13 mouse cellular contexts compared by ENCODE assay signal in genomic region chr1:165042105-165042504, GRCm38 (mm10).
DNase-seq lines count a peak whose midpoint lies in the region; ATAC-seq and TF ChIP-seq lines count a peak whose summit lies in the region.
"Had no signal": no experiment of that assay in that cellular context is flagged by ENCODE, and none has a peak within 500 bp of the region (broad histone marks: within the 10 kb centered on the region; RNA-seq: fewer than 3 reads in every experiment).

No protein-coding gene starts in this region.

- no peaks in the 10 kb centered on the region for H3K36me3 ChIP-seq in forebrain, embryonic 12.5 days (replicated peaks)
- H3K36me3 ChIP-seq in forebrain, embryonic 10.5 days (replicated peaks) = no peaks in the 10 kb centered on the region
- H3K36me3 ChIP-seq: limb, embryonic 13.5 days had no signal

- H3K27ac ChIP-seq in forebrain, embryonic 12.5 days = no peak overlapping the region
- no peak overlapping the region for H3K27ac ChIP-seq in forebrain, embryonic 10.5 days
- H3K27ac ChIP-seq in olfactory bulb, adult 2 months (ENCODE audit: insufficient read depth, low read depth, low read length) = peak overlapping the region; percentile 92
- H3K27ac ChIP-seq: limb, embryonic 13.5 days; stomach, postnatal 0 days had no signal

- H3K4me2 ChIP-seq in forebrain, embryonic 12.5 days = no peak overlapping the region
- H3K4me2 ChIP-seq: limb, embryonic 13.5 days had no signal

- no peak for TF ChIP-seq CTCF in olfactory bulb, adult 2 months (IDR thresholded peaks at IDR 0.05; ENCODE audit: insufficient read depth, low read depth, low read length)

- no peak overlapping the region for H3K9ac ChIP-seq in forebrain, embryonic 12.5 days
- H3K9ac ChIP-seq: limb, embryonic 13.5 days had no signal

- H3K4me3 ChIP-seq in forebrain, embryonic 12.5 days (replicated peaks) = no peak overlapping the region
- H3K4me3 ChIP-seq in forebrain, embryonic 10.5 days = no peak overlapping the region
- H3K4me3 ChIP-seq in olfactory bulb, adult 2 months (ENCODE audit: insufficient read depth, low read depth, low read length) = no peak overlapping the region
- H3K4me3 ChIP-seq: limb, embryonic 13.5 days had no signal

- H3K9me3 ChIP-seq in forebrain, embryonic 12.5 days = no peaks in the 10 kb centered on the region
- H3K9me3 ChIP-seq in forebrain, embryonic 10.5 days = no peaks in the 10 kb centered on the region
- H3K9me3 ChIP-seq: limb, embryonic 13.5 days had no signal

- intact Hi-C loops in left cerebral cortex, postnatal 4 days (cut with DNase I) = no loop called here
- intact Hi-C loops in left cerebral cortex, postnatal 14 days (cut with DNase I) = loop anchor here (5.0 to 10.0 kb wide), 2 partner anchors 585 to 727 kb away; partner anchors contain the start of gene Atp1b1

- ATAC-seq in forebrain, embryonic 12.5 days (ENCODE audit: low FRiP score) = peak; percentile 24; the same call in 1 of the 2 replicates
- no peak for ATAC-seq in erythroblast, adult 5-6 weeks (replicated peaks; ENCODE audit: low FRiP score, poor library complexity, severe bottlenecking)

- no peak for DNase-seq in forebrain, embryonic 10.5 days (ENCODE audit: extremely low spot score, low spot score)
- DNase-seq in left cerebral cortex, adult 11 months (ENCODE audit: low spot score) = peak; percentile 47
- DNase-seq in left cerebral cortex, postnatal 4 days = no peak
- DNase-seq in left cerebral cortex, postnatal 14 days (ENCODE audit: low spot score in 2 of 2) = peak; percentile 61 to 75
- no peak for DNase-seq in adrenal gland, postnatal 4 days (ENCODE audit: low spot score in 2 of 2)
- DNase-seq: cerebellum, adult 9-11 months; kidney, postnatal 36 days; lung, adult 18-20 months had no signal

- TF ChIP-seq POLR2A in olfactory bulb, adult 2 months (IDR thresholded peaks at IDR 0.05; ENCODE audit: insufficient read depth, low read depth, low read length) = no peak

- 69% methylated on average over 2 of the region's 2 CpGs for WGBS in forebrain, embryonic 12.5 days
- WGBS in forebrain, embryonic 10.5 days = 80% methylated on average over 2 of the region's 2 CpGs
- 14% methylated on average over 2 of the region's 2 CpGs for WGBS in olfactory bulb, adult 2 months

- no peaks in the 10 kb centered on the region for H3K27me3 ChIP-seq in forebrain, embryonic 12.5 days
- H3K27me3 ChIP-seq in forebrain, embryonic 10.5 days (ENCODE audit: poor library complexity, severe bottlenecking) = no peaks in the 10 kb centered on the region
- H3K27me3 ChIP-seq: limb, embryonic 13.5 days had no signal

- peaks cover 15% of the 10 kb centered on the region for H3K4me1 ChIP-seq in forebrain, embryonic 12.5 days
- H3K4me1 ChIP-seq in forebrain, embryonic 10.5 days = peaks cover 15% of the 10 kb centered on the region
- peaks cover 19% of the 10 kb centered on the region for H3K4me1 ChIP-seq in olfactory bulb, adult 2 months (ENCODE audit: control insufficient read depth, insufficient read depth, low read length)
- H3K4me1 ChIP-seq: limb, embryonic 13.5 days had no signal

Comparison
In these comparisons a context has a peak if more than half of its experiments do, and no peak if none do; other contexts are left out.
1. DNase-seq: peak in left cerebral cortex, adult 11 months (single experiment) and left cerebral cortex, postnatal 14 days (2 of 2); none in forebrain, embryonic 10.5 days (single experiment), left cerebral cortex, postnatal 4 days (single experiment) and adrenal gland, postnatal 4 days (0 of 2).